Mouse (Mus musculus) cortical plate, adult 2 months (tissue): ENCODE measurements around the gene Hist1h2ba.

ENCODE experiments used
- CTCF ChIP-seq: fragments of 200-500 bp; IDR thresholded peaks from 2 replicates; pipeline ENCODE4 v1.5.1; 2011; ENCODE audit warnings: mild to moderate bottlenecking, control low read depth, low read length; ENCODE audit not compliant: insufficient read depth; ENCODE audit errors: extremely low read depth
- POLR2A ChIP-seq: fragments of 200-500 bp; IDR thresholded peaks from 2 replicates; pipeline ENCODE4 v1.6.1; 2011; ENCODE audit warnings: mild to moderate bottlenecking, low read length, control low read depth; ENCODE audit not compliant: insufficient read depth; ENCODE audit errors: extremely low read depth

GRCm38 (mm10) chr13:23940291-23940690 is 6.3 kb upstream of the Hist1h2ba start:
- no peak for TF ChIP-seq POLR2A
- TF ChIP-seq CTCF: no peak
